Mouse (Mus musculus) lung, postnatal 0 days (tissue): ENCODE measurements around the gene Rab11b. TPM values are rescaled to one million over a fixed set of nuclear protein-coding genes. Genes with fewer than 3 reads are reported as not detected.

ENCODE experiments used
- ATAC-seq: fragments of 200-750 bp; cut with Nextera tagmentation; 2 replicates; pipeline ENCODE4 v1.8.0; 2017; ENCODE audit warnings: moderate library complexity
- DNase-seq: peaks from one replicate; pipeline ENCODE4 v3.0.0-alpha.2; 2016; ENCODE audit warnings: low spot score
- H3K27ac ChIP-seq: fragments of 300-500 bp; sonication (generic); 2 replicates; pipeline ENCODE4 v1.5.1; 2014; ENCODE audit warnings: antibody characterized with exemption, mild to moderate bottlenecking, low read length, mixed read lengths
- H3K27me3 ChIP-seq: fragments of 300-500 bp; sonication (generic); replicated peaks from 2 replicates; pipeline ENCODE4 v1.6.1; 2014; ENCODE audit warnings: low read length, mixed read lengths; ENCODE audit not compliant: insufficient read depth
- H3K36me3 ChIP-seq: fragments of 300-500 bp; sonication (generic); 2 replicates; pipeline ENCODE4 v1.6.1; 2014; ENCODE audit warnings: low read length, mixed read lengths; ENCODE audit not compliant: insufficient read depth
- H3K4me1 ChIP-seq: fragments of 300-500 bp; sonication (generic); 2 replicates; pipeline ENCODE4 v1.6.1; 2014; ENCODE audit warnings: antibody characterized with exemption, low read depth, low read length, mixed read lengths; ENCODE audit not compliant: insufficient read depth
- H3K4me2 ChIP-seq: fragments of 300-500 bp; sonication (generic); replicated peaks from 2 replicates; pipeline ENCODE4 v1.6.1; 2014; ENCODE audit warnings: low read depth, mild to moderate bottlenecking, low read length, moderate library complexity, mixed read lengths
- H3K4me3 ChIP-seq: fragments of 300-500 bp; sonication (generic); 2 replicates; pipeline ENCODE4 v1.5.1; 2014; ENCODE audit warnings: low read depth, low read length
- H3K9ac ChIP-seq: fragments of 300-500 bp; sonication (generic); replicated peaks from 2 replicates; pipeline ENCODE4 v1.6.1; 2014; ENCODE audit warnings: low read depth, mild to moderate bottlenecking
- H3K9me3 ChIP-seq: fragments of 300-500 bp; sonication (generic); 2 replicates; pipeline ENCODE4 v1.6.1; 2016; ENCODE audit warnings: low read length, mixed read lengths
- CTCF ChIP-seq: IDR thresholded peaks from 2 replicates; pipeline ENCODE4 v1.5.1; 2016; ENCODE audit warnings: antibody characterized with exemption, mild to moderate bottlenecking
- EP300 ChIP-seq: IDR thresholded peaks from 2 replicates; pipeline ENCODE4 v1.6.1; 2016; ENCODE audit warnings: antibody characterized with exemption, mild to moderate bottlenecking, control low read depth
- WGBS: fragments of 180-500 bp; shearing (Covaris S2); extraction: QIAGEN DNeasy Blood & Tissue Kit; methylation state at CpG from one replicate; pipeline ENCODE4 v1.1.7; 2014; 5-methylcytosine and 5-hydroxymethylcytosine counted together
- polyA plus RNA-seq: library from polyadenylated mRNA; unstranded; fragments of >200 nt; fragmentation: Nextera tagmentation; extraction: Ambion mirVana; gene quantifications from 2 replicates; pipeline ENCODE4 v1.2.1, GENCODE M21; 2015

The Rab11b gene
- polyA plus RNA-seq, result 258 and 279 TPM in 2 replicates

- 2% methylated on average over 34 of the region's 35 CpGs for WGBS
- peak within 1 kb of the TSS; percentile 83 for H3K9ac ChIP-seq
These were observed at the start of gene Rab11b for GRCm38 (mm10) chr17:33760255-33761165. Rab11b (minus strand) TSS chr17:33760530.

GRCm38 (mm10) chr17:33808192-33808591 is 47.9 kb upstream of the Rab11b start:
- no peaks in the 10 kb centered on the region for H3K9me3 ChIP-seq
- DNase-seq (no peak), ATAC-seq (no peak)
- H3K27ac ChIP-seq, result no peak overlapping the region
- no peak overlapping the region for H3K9ac ChIP-seq
- no peaks in the 10 kb centered on the region for H3K36me3 ChIP-seq
- H3K4me1 ChIP-seq, result peaks cover 13% of the 10 kb centered on the region; the same call in 1 of the 2 replicates
- no peaks in the 10 kb centered on the region for H3K27me3 ChIP-seq
- H3K4me3 ChIP-seq, result no peak overlapping the region
- TF ChIP-seq CTCF (no peak), EP300 (no peak)
- H3K4me2 ChIP-seq, result no peak overlapping the region
- 41% methylated on average over 10 of the region's 10 CpGs for WGBS

More at GRCm38 (mm10) chr17:33760255-33761165, at the start of gene Rab11b:
- ATAC-seq, result peak; percentile 98
- Histone ChIP-seq H3K27me3 (no peaks in the 10 kb centered on the region), H3K4me3 (peak within 1 kb of the TSS; percentile 52), H3K4me1 (peaks cover 30% of the 10 kb centered on the region), H3K36me3 (no peaks in the 10 kb centered on the region), H3K9me3 (no peaks in the 10 kb centered on the region), H3K4me2 (peak within 1 kb of the TSS; percentile 67), H3K27ac (peak within 1 kb of the TSS; percentile 97)
- DNase-seq, result peak; percentile 100
- TF ChIP-seq CTCF (peak; percentile 54), EP300 (peak; percentile 6)

DNA sequence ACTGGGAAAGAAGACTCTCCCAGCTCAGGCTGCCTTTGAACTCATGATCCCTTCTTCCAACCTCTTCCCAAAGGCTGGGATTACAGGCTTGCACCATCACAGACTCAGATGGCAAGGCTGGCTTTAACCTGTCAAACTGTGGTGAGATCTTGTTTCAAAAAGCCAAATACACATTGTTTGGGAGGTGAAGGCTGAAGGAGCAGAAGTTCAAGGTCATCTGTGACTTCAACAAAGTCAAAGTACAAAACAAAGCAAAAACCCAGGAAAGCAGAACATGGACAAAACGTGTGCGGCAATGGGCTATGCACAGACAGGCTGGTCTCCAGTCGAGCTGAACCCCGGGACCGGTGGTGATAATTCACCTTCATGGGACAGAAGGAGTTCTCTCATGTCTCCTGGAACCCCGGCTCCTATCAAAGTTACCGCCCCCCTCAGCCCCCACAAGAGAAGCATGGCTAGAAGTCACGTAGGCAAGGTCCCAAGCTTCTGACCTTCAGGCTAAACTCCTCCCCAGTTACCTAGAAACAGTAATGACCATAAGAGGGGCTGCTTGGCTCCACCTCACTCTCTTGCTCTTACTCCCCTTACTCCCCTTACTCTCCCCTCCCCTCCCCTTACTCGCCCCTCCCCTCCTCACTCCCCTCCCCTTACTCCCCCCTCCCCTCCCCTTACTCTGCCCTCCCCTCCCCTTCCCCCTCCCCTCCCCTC is 47.0 kb upstream of the Rab11b start:
- ATAC-seq (no peak), DNase-seq (no peak)
- Histone ChIP-seq H3K36me3 (no peaks in the 10 kb centered on the region), H3K27me3 (no peaks in the 10 kb centered on the region), H3K27ac (no peak overlapping the region), H3K4me2 (no peak overlapping the region), H3K4me3 (no peak overlapping the region), H3K9me3 (no peaks in the 10 kb centered on the region), H3K4me1 (peaks cover 6% of the 10 kb centered on the region; the same call in 1 of the 2 replicates), H3K9ac (no peak overlapping the region)
- WGBS, result 46% methylated on average over 8 of the region's 9 CpGs
- TF ChIP-seq EP300 (no peak), CTCF (no peak)

GRCm38 (mm10) chr17:33804745-33805144 is 44.4 kb upstream of the Rab11b start:
- H3K36me3 ChIP-seq, result no peaks in the 10 kb centered on the region
- H3K27ac ChIP-seq, result peak overlapping the region; percentile 88
- WGBS, result 20% methylated on average over 1 of the region's 1 CpGs
- H3K27me3 ChIP-seq, result no peaks in the 10 kb centered on the region
- no peaks in the 10 kb centered on the region for H3K4me1 ChIP-seq
- H3K4me3 ChIP-seq, result no peak overlapping the region
- ATAC-seq (peak; percentile 95), DNase-seq (peak; percentile 90)
- no peak overlapping the region for H3K4me2 ChIP-seq
- H3K9me3 ChIP-seq, result no peaks in the 10 kb centered on the region
- no peak for TF ChIP-seq CTCF
- peak; percentile 76 for TF ChIP-seq EP300
- H3K9ac ChIP-seq, result no peak overlapping the region

DNA sequence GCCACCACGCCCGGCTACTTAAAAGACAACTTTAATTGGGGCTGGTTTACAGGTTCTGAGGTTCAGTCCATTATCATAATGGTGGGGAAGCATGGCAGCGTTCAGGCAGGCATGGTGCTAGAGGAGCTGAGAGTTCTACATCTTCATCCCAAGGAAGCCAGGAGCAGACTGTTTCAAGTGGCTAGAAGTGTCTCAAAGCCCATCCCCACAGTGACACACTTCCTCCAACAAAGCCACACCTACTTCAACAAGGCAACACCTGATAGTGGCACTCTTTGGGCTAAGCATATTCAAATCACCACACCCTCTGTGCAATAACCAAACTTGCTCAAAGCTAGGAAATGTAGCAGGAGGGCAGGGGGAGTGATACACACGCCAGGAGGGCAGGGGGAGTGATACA is 43.9 kb upstream of the Rab11b start:
- TF ChIP-seq EP300, result no peak
- DNase-seq, result peak; percentile 78
- Histone ChIP-seq H3K4me2 (no peak overlapping the region), H3K4me1 (no peaks in the 10 kb centered on the region), H3K9ac (no peak overlapping the region), H3K27me3 (no peaks in the 10 kb centered on the region), H3K36me3 (no peaks in the 10 kb centered on the region), H3K4me3 (no peak overlapping the region), H3K9me3 (no peaks in the 10 kb centered on the region), H3K27ac (peak overlapping the region; percentile 88)
- 48% methylated on average over 4 of the region's 4 CpGs for WGBS
- peak; percentile 94 for ATAC-seq

GRCm38 (mm10) chr17:33802221-33802620 is 41.9 kb upstream of the Rab11b start:
- Histone ChIP-seq H3K36me3 (no peaks in the 10 kb centered on the region), H3K27me3 (no peaks in the 10 kb centered on the region), H3K4me3 (no peak overlapping the region), H3K27ac (no peak overlapping the region), H3K9ac (no peak overlapping the region), H3K4me2 (no peak overlapping the region), H3K9me3 (no peaks in the 10 kb centered on the region), H3K4me1 (no peaks in the 10 kb centered on the region)
- TF ChIP-seq CTCF, result peak; percentile 65
- no peak for TF ChIP-seq EP300
- ATAC-seq (no peak), DNase-seq (peak; percentile 59)
- 0% methylated on average over 2 of the region's 2 CpGs for WGBS
